Mouse (Mus musculus) left cerebral cortex, postnatal 10 days (tissue): ENCODE measurements at regions not wholly inside any gene's neighbourhood (a gene's known extent, or its start where the extent isn't known, plus 50 kb on each side); places are given as distances from the start of the nearest gene placed in this dataset.
A peak's percentile ranks its signal among the peaks of the same experiment; 100 is the strongest.
"Not testable (repeated sequence)": the region's sequence is repeated elsewhere in the genome, so short reads cannot be mapped to it uniquely, and the experiment has no call there.

Experiments used
- DNase-seq, 2 experiments: peaks; one replicate each; pipeline ENCODE4 v3.0.0; 2021 to 2022; ENCODE audit warnings: low spot score in 2 of 2, mixed read lengths in 1 of 2; ENCODE audit errors: extremely low spot score in 1 of 2
- intact Hi-C: fragments of 180-260 bp; cut with DNase I; formaldehyde crosslinking; loops from one replicate; pipeline ENCODE4 v1.15.1; 2025

DNA sequence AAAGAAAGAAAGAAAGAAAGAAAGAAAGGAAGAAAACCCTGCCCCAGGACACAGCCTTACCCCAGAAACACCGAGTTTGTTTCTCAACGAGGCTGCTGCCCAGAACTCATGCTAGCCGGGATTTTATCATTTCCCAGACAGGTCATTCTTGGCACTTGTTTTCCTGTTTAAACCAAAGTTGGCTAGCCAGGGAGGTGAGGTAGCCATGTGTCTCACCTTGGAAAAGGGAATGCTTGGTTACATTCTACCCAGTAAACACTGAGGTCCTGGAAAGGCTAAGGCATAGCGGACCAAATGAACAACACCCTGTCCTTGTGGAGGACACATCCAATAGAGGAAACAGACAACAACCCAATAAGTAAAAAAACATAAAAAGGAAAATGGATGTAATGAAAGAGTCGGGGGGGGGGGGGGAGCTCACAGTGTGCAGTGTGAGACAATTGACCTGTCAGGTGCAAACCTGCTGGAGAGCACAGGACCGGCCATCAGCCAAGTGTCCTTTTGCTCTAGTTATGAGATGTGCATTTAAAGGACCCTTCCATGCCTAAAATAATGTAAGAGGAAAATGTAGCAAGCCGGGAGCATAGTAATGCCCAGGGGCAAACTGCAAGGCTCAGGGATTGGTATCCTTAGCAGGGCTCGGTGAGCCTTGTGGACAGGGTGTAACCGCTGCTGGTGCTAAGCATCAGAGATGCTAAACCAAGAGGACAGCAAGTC, 78.2 kb upstream of the Fzd7 start:
- intact Hi-C loops = no loop called here
- DNase-seq = no peak

DNA sequence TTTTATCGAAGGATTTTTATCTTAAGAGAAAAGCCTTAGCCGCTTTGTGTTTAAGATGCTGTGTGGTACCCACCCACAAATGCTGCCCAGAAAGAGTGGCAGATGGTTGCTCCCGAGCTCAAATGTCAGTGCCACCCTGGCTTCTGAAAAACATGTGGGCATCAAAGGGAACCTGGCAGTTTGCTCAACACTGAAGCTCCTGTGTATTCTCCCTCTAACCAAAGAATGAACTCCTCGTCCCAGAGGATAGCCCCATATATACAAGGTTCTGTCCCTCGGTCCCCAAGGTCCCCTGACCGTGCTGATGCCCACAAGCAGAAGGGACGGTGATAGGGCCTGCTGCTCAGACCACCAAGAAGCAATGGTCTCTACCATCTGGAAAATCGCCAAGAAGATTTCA, 76.9 kb upstream of the Fzd7 start:
- intact Hi-C loops = no loop called here
- DNase-seq = no peak

DNA sequence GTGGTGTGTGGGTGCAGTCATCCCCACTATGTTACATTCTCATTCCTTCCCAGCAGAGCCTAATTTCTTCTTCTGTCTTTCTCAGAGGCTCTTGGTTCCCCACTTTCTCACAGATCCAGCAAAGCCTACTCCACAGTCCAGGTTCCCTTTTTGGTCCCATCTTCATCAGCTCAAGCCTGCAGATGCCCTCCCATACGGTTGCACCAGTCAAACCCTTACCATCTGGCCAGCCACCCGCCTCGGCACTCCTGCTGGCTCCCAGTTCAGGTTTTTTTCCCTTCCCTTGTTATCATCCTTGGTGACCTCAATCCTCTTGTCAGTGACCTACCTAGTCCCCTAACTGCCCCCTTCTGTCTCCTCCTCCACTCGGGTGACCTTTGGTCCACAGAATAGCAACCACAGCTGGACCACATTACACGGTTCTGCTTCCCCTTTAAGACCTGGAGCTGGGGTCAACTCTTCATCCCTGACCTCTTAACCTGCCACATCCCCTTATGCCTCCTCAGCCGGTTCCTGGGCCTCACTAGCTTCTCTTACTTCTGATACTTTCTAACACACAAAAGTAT, 75.4 kb upstream of the Fzd7 start:
- DNase-seq = no peak
- intact Hi-C loops = no loop called here

DNA sequence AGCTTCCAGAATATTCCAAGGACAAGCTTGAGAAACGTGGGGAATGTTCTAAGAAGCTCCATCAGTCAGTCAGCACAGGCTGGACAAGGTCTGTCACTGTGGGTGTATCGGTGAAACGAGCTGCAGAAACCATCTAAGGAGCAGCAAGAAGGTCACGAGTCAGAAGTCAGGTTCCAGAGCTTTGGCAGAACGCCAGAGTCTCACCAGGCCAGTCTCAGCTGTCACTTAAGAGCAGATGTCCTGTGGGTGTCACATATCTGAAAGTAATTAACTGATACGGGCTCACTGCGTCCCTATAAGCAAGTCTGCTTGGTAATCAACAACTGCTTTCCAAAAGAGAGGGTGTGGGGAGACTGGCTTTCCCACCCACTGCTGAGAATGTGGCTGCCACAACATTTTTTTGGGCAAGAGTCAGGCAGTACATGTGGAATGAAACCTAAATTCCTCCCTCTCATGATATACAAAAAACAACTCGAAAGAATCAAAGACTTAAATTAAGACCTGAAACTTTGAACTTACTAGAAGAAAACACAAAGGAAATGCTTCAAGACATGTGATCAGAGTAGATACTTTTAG, 72.6 kb upstream of the Fzd7 start:
- intact Hi-C loops = no loop called here
- peak in 1 of 2 experiments; percentile 32 for DNase-seq

DNA sequence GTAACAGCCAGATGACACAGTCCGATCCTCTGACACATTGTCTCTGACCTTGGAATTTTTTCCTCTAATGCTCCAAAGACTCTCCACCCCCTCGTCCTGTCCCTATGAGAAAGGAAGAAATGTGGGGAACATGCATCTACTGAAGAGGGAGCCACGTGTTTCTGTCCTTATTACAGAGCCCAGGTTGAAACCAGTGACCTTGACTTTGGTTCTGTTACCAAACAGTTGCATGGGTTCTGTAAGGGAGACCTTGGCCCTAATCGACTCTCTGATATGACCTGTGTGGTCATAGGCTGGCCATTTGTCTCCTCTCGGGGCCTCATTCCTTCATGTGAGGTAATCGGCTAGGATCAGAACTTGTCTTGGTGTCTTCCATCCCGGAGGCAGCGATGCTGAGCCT, 69.0 kb upstream of the Fzd7 start:
- DNase-seq = no peak
- intact Hi-C loops = no loop called here

DNA sequence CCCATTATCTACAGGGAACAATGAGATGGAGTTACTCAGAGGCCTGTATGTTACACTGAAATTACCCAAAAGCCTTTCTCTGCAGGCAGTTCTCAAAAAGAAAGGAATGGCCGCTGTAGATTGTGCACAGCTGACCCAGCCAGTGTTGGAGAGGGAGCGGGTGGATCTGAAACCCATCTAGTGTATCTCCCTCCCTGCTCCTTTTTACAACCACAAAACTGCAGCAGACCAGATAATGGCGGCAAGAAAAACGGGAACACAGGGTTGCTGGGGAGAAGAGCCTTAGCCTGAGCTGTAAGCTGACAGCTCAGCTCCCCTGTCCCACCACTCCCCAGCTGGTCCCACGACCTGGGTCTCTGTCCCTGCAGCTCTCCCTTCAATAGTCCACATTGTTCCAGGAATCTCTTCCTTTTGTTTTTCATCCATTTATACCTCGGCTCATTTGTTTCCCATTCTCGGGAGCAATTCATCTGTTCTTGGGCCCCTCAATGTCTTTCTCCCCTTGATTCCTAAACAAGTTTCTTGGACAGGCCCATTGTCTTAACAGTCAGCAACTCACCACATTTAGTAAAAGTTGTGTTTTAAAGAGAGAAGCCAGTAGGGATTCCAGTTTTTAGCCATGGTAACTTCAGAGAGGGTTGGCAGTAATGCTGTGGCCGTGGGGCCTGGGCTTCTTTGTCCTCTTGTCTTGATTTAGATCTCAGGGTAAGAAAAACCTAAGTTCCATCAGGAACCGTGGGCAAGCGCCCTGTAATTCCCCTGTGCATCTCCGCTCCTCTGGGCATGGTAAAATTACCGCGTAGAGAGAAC, 67.6 kb upstream of the Fzd7 start:
- intact Hi-C loops = no loop called here
- DNase-seq = no peak

DNA sequence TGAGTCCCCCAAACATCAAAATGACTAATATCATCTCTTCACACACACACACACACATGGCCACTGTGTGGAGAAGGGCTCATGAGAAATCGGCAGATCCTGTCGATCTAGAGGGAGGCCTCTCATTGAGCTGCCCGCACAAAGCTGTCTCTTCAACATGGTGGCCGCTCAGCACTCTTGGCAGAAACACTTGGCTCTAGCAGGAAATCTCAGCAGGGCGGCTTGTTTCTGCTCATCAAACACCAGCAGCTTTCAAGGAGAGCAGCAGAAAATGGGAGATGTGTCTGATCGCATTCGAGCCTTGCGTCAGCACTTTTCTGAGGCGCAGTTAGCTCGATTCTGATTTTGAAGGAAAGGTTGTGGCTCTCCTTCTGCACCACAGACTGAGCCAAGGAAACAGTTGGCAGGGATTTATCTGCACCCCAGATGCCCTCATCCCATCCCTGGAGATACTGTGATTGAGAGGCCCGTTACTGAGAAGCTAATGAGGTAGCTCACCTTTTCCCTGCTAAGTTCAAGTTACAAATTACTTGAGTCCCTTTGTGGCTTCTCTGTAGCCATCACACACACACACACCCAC, 66.4 kb upstream of the Fzd7 start:
- intact Hi-C loops = no loop called here

DNA sequence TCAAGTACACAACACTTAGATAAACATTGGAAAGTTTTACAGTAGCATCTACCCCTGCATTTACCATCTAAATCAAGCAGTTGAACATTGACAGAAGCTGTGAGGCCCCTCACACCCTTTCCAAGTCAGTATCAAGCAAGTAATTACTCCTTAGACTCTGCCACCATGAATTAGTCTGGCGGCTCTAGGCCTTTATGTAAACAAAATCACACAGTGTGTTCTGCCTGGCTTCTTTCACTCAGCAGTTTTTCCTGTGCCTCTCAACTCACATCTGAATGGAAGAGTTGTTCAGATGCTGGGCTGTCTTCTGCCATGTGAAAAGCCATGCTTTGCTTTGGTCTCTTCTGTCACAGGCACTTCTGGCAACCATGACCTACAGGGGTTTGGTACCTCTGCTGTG, 64.9 kb upstream of the Fzd7 start:
- no peak for DNase-seq
- intact Hi-C loops = no loop called here

More for the DNA sequence above, 66.4 kb upstream of the Fzd7 start:
- peak in 1 of 2 experiments; percentile 44 for DNase-seq

DNA sequence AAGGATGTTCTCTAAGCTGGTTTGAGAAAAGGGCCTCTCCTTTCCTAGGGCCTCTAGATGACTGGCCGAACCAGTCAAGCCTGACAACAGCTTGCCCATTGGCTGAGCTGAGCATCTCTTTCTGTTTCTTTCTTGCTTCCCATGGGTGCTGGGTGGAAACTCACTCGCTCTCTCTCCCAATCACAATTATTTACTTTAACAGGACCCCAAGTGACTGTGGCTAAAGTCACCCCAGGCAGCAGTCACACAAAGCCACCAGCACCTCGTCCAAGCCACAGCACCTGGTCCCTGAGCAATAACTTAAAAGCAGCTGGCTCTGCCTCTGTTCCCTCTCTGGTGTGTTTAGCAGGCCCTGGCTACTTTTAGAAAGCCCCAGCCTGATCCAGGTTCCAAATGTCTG, 64.3 kb upstream of the Fzd7 start:
- DNase-seq = no peak
- intact Hi-C loops = no loop called here

DNA sequence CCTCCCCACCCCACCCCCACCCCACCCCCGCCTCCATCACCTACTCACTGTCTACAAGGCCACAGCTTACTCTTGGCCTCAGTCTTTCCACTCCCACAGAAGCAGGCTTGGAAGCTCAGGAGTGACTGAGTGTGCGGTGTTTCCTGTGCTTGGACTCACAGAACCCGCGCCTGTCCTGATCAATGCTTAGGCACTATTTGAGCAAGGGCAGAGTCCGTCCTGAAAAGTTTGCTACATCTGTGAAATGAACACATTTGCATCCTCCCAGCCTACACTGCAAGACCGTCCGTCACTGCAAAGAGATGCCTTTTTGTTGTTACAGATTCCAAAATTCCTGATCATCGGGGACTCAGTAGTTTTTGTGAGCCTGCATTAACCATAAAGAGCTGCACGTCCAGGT, 63.5 kb upstream of the Fzd7 start:
- intact Hi-C loops = no loop called here
- no peak for DNase-seq

DNA sequence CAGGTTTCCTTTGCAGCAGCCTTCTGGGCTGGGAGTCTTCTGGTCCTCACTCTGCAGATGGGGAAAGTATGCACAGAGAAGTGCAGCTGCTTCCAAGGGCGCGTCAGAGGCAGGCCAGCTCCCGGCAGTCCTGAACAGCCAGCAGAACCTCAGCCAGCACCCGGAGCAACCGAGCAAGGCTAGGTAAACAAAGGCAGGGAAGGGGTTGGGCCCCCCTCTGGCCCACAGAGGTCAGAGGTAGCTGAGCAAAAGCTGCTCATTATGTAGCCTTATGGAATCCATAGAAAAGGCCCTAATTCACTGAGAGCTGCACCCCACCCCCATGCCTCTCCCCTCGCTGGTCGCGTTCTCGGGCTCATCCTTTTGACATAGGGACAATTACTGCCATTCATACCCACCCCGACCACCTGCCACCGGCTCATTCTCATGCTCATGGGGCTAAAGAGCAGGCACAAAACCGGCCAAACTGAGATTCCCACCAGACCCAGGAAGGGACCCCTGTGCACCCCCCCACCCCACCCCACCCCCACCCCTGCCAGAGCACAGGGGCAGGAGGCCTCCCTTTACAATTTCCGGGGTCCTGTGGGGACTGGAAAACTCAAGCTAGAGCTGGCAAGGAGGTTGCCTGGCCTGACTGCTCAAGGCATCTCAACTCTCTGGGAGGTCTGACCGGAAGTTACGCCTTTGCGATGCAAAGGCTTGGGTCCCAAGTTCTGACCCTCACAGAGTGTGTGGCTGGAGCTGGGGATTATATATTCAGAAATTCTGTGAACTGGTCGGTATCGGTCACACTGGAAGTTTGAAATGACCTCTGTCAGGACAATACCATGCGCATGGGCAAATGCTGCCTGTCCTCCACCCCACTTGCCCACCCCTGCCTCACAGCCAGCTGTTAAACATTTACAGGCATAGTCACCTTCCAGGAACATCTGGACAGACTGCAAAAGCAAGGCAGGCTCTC, 59.0 kb upstream of the Fzd7 start:
- no peak for DNase-seq

DNA sequence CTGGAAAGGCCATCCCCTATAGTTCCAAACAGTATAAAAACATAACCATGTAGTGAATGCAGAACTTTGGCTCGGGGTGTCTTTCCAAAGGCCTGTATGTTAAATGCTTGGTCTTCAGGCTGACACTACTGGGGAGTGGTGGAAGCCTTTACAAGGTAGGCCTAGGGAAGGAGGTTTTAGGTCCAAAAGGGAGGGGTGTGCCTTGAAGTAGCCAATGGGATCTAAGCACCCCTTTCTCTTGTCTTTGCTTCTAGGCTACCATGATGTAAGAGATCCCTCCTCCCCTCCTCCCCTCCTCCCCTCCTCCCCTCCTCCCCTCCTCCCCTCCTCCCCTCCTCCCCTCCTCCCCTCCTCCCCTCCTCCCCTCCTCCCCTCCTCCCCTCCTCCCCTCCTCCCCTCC, 56.5 kb upstream of the Fzd7 start:
- DNase-seq, intact Hi-C loops: not testable (repeated sequence)

More for the DNA sequence above, 59.0 kb upstream of the Fzd7 start:
- intact Hi-C loops = no loop called here

DNA sequence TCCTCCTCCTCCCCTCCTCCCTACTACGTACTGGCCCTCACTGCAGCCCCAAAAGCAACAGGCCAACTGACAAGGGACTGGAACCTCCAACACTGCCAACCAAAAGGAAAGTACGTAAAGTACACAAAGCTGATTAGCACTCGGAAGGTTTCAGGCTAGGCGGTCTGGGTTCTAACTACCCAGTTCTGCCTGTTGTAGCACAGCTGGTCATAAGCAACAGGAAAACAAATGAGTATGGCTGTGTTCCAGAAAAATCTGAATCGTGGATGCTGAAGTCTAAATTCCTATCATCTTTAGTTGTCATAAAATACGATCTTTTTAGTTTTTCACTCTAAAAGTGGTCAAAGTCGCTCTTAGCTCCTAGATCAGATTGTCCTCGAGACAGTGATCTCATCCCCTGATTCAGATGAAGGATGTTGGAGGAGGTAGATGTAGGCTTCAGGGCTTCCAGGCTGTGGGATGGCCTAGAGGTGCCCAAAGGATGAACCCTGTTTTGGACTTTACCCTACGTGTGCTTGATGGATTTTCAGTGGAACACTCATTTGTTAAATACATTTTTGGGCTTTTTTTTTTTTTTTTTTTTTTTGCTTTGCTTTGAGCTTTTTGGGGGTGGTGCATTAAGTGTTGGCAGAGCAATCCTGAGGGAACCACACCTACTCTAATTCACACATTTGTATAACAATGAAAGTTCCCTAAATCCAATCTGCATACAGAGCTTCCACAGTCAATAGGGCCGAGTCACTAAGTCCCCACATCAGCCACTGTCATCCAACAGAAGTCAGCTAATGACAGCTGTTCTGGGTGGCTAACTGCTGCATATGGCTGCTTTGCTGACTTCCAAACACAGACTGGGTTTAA, 55.6 kb upstream of the Fzd7 start:
- DNase-seq = no peak
- intact Hi-C loops = no loop called here

DNA sequence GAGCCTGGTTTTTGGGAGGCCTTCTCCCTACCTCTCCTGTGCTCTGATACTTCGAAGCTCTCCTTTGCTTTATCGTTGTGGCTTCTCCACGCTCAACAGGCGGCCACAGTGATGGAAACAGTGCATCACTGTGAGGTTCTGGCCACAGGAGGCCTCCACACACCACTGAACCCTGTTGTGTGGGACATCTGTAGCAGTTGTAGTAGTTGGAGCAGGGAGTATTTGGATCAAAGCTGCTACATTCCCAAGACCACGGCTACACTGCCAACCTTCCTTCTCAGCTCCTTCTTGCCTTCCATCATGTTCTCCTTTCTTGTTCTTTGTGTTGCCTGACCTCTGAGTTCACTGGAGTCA, 55.0 kb upstream of the Fzd7 start:
- no peak for DNase-seq
- intact Hi-C loops = no loop called here

DNA sequence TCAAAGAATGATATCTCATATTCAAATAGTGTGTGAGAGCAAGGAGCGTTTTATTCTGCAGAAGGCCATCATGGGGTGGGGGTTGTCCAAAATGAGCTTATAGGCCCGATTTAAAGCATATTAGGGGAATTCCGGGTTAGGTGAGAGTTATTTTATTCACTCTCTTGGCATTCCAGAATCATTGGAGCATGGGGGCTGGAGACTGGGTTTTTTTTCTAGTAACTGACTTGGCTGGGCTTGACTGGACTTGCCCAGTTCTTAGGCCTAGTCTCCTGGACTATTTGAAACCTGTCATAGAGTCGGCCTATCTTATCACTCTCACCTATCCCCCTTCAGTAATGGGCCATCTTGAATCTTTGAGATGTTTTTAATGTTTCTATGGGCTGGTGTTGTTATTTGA, 52.9 kb upstream of the Fzd7 start:
- DNase-seq = no peak
- intact Hi-C loops = no loop called here

DNA sequence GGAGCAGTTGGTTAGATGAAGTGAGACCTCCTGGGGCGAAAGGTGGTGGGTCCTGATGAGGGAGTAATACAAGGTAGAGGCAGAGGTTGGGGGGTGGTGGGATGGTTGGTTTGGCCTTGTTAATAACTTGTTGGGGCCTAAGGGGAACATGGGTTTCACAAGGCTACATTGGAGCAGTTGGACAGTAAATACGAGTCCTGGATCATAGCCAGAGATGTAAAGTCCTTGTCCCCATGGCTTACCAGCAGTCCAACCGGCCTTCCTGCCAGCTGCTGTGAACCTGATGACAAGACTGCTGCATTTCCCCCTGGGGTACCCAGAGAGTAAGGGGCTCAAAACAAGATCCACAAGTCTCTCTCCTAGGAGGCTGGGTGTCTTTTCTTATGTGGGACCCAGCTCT, 52.0 kb upstream of the Fzd7 start:
- no peak for DNase-seq
- intact Hi-C loops = no loop called here

DNA sequence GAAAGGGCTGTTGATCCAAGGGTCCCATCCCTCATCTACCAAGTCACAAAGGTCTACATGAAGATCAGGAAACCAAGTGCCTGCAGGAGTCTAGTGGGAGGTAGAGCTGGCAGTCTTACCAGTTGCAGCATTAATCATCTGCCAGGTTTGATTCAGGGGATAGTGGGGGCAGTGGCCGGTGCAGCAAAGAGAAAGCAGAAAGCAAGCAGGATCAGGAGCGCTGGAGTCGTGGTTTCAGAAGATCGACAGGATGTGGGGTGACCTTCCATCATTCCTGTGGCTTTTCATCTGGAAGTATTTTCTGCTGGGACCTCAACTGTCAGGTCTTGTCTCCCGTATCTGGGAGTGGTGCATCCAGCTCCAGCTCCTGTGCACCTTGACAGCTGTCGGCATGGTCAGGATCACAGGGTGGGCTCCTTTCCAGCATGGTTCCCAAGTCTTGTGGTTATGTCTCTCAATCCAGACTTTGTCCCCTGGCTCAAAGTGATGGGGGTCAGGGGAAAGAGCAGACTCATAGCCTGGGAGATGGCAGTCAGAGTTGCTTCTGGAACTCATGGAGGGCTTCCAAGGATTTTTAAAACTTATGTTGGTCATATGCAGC, 51.2 kb upstream of the Fzd7 start:
- DNase-seq = no peak
- intact Hi-C loops = no loop called here
